Mouse (Mus musculus): ENCODE results near the gene Lrfn1. TPM values are rescaled to one million over a fixed set of nuclear protein-coding genes. Genes with fewer than 3 reads are reported as not detected.
"Not testable (repeated sequence)": the region's sequence is repeated elsewhere in the genome, so short reads cannot be mapped to it uniquely, and the experiment has no call there.

Lrfn1 gene
- total RNA-seq, 1 experiment from 2014 or later = 17.4 TPM

DNA sequence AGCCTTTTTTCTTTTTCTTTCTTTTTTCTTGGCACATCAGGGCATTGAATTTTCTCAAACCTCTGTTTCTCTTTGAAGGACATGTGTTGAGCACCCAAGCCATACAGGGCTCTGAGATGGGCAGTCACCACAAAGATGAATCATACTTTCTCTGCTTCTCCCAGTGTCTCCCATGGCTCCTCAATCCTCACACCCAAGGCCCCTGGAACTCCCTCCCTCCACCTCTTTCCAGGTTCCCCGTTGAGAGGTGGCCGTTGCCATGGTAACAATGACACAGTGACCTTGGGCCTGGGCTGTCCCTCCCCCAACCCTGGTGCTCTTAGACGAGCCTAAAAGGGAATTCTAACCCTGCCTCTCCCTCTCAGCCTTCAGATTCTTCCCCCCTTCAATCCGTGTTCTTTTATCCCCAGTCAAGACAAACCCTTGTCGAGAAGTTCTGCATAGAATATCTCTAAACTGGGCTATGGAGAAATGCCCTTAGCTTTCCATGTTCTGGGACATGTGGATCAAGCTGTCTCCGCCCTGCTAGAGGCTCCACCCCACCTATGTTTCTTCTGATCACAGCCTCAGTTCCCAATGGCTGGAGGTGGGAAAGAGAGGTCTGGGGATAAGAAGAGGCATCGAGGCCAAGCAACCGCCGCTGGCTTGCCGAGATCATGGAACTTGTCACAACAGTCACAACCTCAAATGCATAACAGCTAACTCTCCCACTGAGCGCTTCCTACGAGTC, 4.5 kb upstream of the Lrfn1 start:
- DNase-seq = peak; percentile 43

GRCm38 (mm10) chr7:28447865-28448820, 3.6 kb upstream of the Lrfn1 start:
- DNase-seq = no peak

GRCm38 (mm10) chr7:28452361-28453005, 703 bp downstream of the Lrfn1 start:
- DNase-seq = no peak

DNA sequence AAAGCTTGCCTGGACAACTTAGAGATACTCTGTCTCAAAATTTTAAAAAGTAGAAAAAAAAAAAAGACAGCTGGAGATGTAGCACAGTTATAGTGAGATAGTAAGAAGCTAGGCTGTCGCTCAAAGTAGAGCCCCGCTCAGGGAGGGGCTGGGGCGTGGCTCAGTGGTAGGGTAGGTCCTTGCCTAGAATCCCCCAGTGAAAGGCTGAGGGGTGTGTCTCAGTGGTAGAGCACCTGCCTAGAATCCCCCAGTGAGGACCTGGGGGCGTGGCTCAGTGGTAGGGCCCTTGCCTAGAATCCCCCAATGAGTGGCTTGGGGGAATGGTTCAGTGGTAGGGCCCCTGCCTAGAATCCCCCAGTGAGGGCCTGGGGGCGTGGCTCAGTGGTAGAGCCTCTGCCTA, 8.6 kb downstream of the Lrfn1 start:
- no peak for DNase-seq

GRCm38 (mm10) chr7:28462769-28463168, 11.0 kb downstream of the Lrfn1 start:
- DNase-seq = no peak

GRCm38 (mm10) chr7:28464416-28465212, 12.8 kb downstream of the Lrfn1 start:
- DNase-seq = peak; percentile 75

GRCm38 (mm10) chr7:28466721-28467212, 15.0 kb downstream of the Lrfn1 start:
- DNase-seq = no peak

GRCm38 (mm10) chr7:28467213-28467751, 15.5 kb downstream of the Lrfn1 start:
- DNase-seq = peak; percentile 82

DNA sequence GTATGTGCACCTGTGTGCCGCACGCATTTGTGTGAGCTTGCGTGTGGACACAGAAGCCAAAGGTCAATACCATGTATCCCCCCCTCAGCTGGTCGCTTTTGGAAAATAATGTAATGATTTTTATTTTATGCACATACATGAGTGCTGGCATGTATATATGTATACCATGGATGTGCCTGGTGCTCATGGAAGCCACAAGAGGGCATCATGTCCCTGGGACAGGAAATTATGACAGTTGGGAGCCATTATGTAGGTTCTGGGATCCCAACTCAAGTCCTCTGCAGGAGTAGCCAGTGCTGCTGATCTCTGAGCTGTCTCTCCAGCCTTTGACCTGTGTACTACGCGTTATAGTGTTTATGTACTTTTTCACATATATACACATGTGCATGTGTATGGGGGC, 24.4 kb downstream of the Lrfn1 start:
- no peak for DNase-seq

DNA sequence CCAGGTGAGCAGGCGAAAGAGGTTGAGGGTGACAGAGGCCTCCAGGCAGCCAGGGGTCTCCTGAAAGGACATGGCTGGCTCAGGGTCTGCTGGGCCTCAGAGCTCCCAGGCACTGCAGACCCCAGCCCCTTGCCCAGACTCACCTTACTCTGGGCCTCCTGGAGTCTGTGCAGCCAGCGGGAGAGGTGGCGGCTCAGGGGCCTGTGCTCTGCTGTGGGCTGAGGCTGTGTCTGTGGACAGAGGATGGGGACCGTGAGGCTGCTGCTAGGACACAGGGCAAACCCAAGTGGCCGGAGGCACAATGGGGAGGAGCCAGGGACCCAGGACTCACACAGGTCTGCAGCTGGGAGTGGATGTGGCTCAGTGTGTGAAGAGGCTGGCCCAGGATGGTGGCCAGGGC, 25.6 kb downstream of the Lrfn1 start:
- DNase-seq = no peak

GRCm38 (mm10) chr7:28478854-28479253, 27.1 kb downstream of the Lrfn1 start:
- no peak for DNase-seq

DNA sequence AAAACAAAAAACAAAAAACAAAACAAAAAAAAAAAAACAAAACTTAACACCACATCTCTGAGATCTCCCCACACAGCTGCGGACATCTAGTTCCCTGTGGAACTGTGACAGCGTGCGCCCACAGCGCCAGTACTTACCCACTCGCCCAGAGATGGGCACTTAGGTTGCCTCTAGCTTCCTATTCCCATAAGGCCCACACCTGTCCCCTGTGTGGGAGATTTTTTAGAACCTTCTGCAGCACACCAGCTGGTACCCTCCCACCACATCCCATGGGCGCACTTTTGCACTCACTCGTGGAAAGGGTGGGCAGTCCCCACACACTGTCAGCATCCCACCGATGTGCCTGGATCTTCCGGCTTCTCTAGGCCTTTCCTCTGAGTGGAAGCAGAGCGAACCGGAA, 31.1 kb downstream of the Lrfn1 start:
- no peak for DNase-seq

- no peak for DNase-seq
These were observed 32.4 kb downstream of the Lrfn1 start for GRCm38 (mm10) chr7:28484192-28484591.

DNA sequence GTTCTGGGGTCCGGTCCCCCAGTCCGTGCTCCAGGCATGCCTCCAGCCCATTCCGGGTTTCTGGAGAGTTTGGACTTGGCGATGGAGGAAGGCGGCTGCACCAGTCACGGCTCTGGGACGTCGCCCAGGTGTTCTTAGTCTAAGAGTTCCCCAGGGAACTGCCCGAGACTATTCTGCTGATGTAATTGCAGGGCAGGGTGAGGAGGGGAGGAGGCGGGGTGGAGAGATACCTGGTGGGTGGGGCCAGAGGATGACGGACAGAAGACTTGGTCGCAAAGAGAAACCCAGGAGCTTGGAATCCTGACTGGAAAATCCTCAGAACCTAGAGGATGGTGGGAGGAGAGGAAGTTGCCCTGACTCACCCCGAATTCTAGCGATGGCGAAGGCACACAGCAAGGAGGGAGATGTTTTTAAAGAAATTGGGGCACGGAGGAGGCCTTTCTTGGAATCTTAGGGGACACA, 36.3 kb downstream of the Lrfn1 start:
- DNase-seq = no peak

- peak; percentile 59 for DNase-seq
These were observed 38.6 kb downstream of the Lrfn1 start for GRCm38 (mm10) chr7:28490410-28490809.

DNA sequence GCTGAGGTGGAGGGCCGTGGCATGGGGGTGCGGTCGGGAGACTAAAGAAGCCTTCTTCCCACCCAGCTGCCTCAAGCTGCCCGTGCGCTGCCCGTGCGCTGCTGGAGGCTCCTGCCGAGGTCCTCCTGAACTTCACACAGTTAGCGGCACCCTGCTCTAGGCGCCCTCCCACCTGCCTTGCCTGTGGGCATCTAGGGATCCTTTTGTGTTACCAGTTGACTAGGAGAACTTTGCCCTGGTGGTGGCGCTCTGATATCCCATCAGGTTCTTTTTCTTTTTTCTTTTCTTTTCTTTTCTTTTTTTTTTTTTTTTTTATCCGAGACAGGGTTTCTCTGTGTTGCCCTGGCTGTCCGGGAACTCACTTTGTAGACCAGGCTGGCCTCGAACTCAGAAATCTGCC, 39.1 kb downstream of the Lrfn1 start:
- no peak for DNase-seq

GRCm38 (mm10) chr7:28492310-28492709, 40.5 kb downstream of the Lrfn1 start:
- DNase-seq = no peak

DNA sequence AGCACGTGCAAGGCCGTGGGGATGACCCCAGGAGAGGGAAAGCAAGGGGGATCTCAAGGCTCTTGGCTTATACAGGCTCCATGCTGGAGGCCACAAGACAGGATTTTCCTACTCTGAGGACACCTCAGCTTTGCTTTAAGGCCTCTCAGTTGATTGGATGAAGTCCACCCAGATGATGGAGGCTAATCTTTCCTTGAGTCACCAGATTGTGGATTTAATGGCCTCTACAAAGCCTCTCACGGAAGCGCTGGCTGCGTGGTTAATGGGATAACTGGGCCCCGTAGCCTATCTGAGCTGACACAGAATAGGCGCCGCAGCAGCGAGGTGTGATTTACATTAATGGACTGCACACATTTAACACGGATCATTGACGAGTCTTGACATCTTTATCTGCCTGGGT, 43.6 kb downstream of the Lrfn1 start:
- DNase-seq = no peak

GRCm38 (mm10) chr7:28505585-28505984, 53.8 kb downstream of the Lrfn1 start:
- DNase-seq = peak; percentile 50

- DNase-seq = not testable (repeated sequence)
These were observed 57.3 kb downstream of the Lrfn1 start for GRCm38 (mm10) chr7:28509121-28509520.

DNA sequence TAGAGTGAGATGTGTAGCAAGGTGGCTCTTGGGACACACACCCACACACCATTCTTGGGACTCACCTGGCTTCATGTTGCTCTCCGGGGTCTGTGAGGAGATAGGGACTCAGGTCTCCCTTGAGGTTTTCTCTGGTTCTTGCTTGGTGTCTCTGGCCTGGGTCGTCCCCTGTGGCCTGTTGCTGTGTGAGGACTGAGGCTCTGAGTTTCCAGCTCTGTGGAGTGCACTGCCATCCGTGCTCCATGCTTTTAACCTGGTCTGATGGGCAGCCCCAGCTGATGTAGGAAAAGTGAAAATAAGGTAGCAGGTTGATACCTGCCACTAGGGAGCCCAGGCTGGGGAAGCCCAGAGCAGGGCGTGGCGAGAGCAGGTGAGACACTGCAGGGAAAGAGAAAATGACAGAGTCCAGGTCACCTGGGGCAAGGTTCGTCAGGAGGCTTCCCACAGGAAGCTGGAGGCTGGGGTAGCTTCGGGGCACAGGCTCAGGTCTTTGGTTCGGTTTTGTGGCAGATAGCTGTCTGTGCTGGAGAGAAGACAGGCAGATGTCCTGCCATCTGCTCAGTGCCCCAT, 58.7 kb downstream of the Lrfn1 start, which contains the start of gene Ifnl2:
TSS of gene Ifnl2 (minus strand) at position 51 of the 570 bp plus-strand sequence.
- not testable (repeated sequence) for DNase-seq

Measured in adrenal gland, postnatal 25 days (tissue).